Mouse (Mus musculus): ENCODE measurements around the gene Nt5m. TPM values are rescaled to one million over a fixed set of nuclear protein-coding genes. Genes with fewer than 3 reads are reported as not detected.

Nt5m gene
- total and polyA plus RNA-seq, 3 experiments, result 23.7 to 35.9 (median 25.4) TPM

DNA sequence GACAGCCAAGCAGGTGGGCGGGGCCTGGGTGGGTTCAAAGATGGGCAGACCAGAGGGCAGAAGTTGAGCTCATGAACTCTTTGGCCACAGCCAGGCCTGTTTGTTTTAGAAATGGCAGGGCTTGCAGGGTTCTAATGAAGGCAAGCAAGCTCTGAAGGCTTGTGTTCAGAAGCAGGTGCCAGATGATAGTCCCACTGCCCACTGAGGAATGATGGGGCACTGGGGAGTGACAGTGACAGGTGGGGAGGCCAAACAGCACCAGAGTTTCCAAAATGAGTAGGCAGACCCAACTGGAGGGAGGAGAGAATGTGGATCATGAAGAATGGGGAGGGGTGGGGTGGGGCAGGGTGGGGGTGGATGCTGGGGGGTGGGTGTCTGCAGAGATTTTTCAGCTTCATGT lies 34.0 kb upstream of the Nt5m start:
- WGBS, result 100% methylated on average over 1 of the region's 1 CpGs
- peaks cover 12% of the 10 kb centered on the region for H3K36me3 ChIP-seq (ENCODE audit: control insufficient read depth, insufficient read depth, low read length)
- H3K4me1 ChIP-seq (ENCODE audit: control insufficient read depth, insufficient read depth, low read length), result peaks cover 10% of the 10 kb centered on the region
- TF ChIP-seq POLR2A (IDR thresholded peaks at IDR 0.05; ENCODE audit: insufficient read depth, low read depth, low read length) (no peak), CTCF (IDR thresholded peaks at IDR 0.05) (no peak), EP300 (IDR thresholded peaks at IDR 0.05; ENCODE audit: insufficient read depth, low read depth, low read length) (no peak)
- peaks cover 8% of the 10 kb centered on the region for H3K79me2 ChIP-seq (replicated peaks; ENCODE audit: control insufficient read depth, insufficient read depth, low read length)
- H3K27ac ChIP-seq, result no peak overlapping the region
- intact Hi-C loops (cut with DNase I), result no loop called here
- DNase-seq, result no peak
- H3K27me3 ChIP-seq (ENCODE audit: control insufficient read depth, insufficient read depth, low read length), result no peaks in the 10 kb centered on the region
- no peak overlapping the region for H3K9ac ChIP-seq (ENCODE audit: low read depth, low read length)
- H3K4me3 ChIP-seq, result no peak overlapping the region

DNA sequence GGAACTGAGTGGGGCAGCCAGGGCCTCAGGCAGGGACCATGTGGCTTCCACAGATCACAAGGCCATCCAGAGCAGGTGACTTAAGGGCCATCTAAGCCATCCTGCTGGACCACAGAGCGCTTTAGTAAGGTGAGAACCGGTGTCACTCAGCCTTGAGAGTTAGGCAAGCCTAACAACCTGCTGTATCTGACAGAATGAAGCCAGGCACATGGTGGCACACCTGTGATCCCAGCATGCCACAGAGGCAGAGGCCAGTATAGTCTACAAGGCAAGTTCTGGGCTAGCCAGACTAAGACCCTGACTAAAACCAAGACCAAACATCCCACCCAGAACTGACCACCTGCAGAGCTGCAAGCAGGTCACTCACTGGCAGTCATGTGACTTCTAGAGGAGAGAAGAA lies 33.6 kb upstream of the Nt5m start:
- DNase-seq, result no peak
- TF ChIP-seq EP300 (IDR thresholded peaks at IDR 0.05; ENCODE audit: insufficient read depth, low read depth, low read length) (no peak), CTCF (IDR thresholded peaks at IDR 0.05) (no peak), POLR2A (IDR thresholded peaks at IDR 0.05; ENCODE audit: insufficient read depth, low read depth, low read length) (no peak)
- Histone ChIP-seq H3K36me3 (ENCODE audit: control insufficient read depth, insufficient read depth, low read length) (peaks cover 12% of the 10 kb centered on the region), H3K9ac (ENCODE audit: low read depth, low read length) (no peak overlapping the region), H3K27me3 (ENCODE audit: control insufficient read depth, insufficient read depth, low read length) (no peaks in the 10 kb centered on the region), H3K27ac (no peak overlapping the region), H3K4me1 (ENCODE audit: control insufficient read depth, insufficient read depth, low read length) (peaks cover 10% of the 10 kb centered on the region), H3K79me2 (replicated peaks; ENCODE audit: control insufficient read depth, insufficient read depth, low read length) (peaks cover 8% of the 10 kb centered on the region), H3K4me3 (no peak overlapping the region)
- WGBS, result 93% methylated on average over 2 of the region's 2 CpGs
- intact Hi-C loops (cut with DNase I), result no loop called here

DNA sequence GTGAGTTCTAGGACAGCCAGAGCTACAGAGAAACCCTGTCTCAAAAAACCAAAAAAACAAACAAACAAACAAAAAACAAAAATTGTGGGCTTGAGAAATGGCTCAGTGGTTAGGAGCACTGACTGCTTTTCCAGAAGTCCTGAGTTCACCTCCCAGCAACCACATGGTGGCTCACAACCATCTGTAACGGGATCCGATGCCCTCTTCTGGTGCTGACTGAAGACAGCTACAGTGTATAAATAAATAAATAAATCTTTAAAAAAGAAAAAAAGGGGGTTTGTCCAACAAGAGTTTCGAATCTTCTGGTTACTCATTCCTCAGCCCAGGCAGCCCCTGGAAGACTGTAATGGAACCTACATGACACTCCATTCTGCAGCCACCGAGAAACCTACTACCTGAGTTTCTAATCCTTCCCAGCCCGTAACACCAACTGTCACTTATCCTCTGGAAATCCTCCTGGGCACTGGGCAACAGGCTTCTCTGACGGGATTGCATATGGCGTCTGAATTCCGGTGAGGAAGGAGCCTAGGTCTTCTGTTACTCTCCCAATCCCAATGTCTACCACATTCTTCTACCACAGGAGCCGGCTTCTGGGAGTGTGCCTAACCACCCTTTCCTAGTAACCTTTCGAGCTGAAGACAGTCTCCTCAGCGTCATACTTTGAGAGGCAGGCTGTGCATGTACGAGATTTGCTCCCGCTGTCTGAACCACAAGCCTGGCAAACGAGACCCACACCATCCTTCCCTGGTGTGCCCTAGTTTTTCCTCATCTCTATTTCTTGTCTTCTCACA lies 30.9 kb upstream of the Nt5m start:
- WGBS, result 43% methylated on average over 14 of the region's 14 CpGs
- intact Hi-C loops (cut with DNase I), result no loop called here
- no peak for TF ChIP-seq EP300 (IDR thresholded peaks at IDR 0.05; ENCODE audit: insufficient read depth, low read depth, low read length)
- TF ChIP-seq POLR2A (IDR thresholded peaks at IDR 0.05; ENCODE audit: insufficient read depth, low read depth, low read length), result no peak
- no peak; the same call in 1 of the 2 replicates for TF ChIP-seq CTCF (IDR thresholded peaks at IDR 0.05)

DNA sequence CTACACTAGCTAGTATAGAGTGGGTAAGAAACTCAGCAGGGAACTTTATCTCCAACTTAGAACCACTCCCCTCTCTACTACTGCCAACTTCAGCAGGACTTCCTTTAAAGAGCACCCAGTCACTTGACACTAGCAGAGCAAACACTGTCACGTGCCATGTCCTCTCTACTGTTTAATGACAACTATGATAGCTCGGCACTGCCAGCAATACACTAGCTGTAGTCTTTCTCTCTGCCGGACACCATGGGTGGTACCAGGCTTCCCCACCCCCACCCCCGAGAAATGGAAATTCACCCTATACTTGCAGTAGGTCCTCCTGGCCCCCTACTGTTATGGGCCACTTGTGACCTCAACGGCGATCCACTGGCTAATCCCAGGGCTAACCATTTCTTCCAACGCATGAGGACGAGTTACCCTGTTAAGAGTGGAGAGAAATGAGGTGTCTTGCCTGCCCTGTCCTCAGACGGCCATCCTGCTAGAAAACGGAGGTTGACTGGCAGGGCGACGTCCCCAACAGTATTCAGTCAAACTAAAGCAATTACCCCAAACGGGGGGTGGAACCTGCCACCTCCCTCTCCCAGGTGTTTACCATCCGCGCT lies 30.1 kb upstream of the Nt5m start:
- TF ChIP-seq EP300 (IDR thresholded peaks at IDR 0.05; ENCODE audit: insufficient read depth, low read depth, low read length) (no peak), POLR2A (IDR thresholded peaks at IDR 0.05; ENCODE audit: insufficient read depth, low read depth, low read length) (no peak), CTCF (IDR thresholded peaks at IDR 0.05) (no peak)
- Histone ChIP-seq H3K9ac (ENCODE audit: low read depth, low read length) (peak overlapping the region; percentile 99), H3K27ac (peak overlapping the region; percentile 100), H3K4me3 (peak overlapping the region; percentile 87), H3K27me3 (ENCODE audit: control insufficient read depth, insufficient read depth, low read length) (no peaks in the 10 kb centered on the region), H3K79me2 (replicated peaks; ENCODE audit: control insufficient read depth, insufficient read depth, low read length) (peaks cover 8% of the 10 kb centered on the region), H3K36me3 (ENCODE audit: control insufficient read depth, insufficient read depth, low read length) (peaks cover 12% of the 10 kb centered on the region), H3K4me1 (ENCODE audit: control insufficient read depth, insufficient read depth, low read length) (peaks cover 12% of the 10 kb centered on the region)
- intact Hi-C loops (cut with DNase I), result no loop called here
- 2% methylated on average over 15 of the region's 15 CpGs for WGBS
- peak in 1 of 2 experiments; percentile 71 for DNase-seq

More for the DNA sequence above, 30.9 kb upstream of the Nt5m start:
- no peak for DNase-seq
- no peaks in the 10 kb centered on the region for H3K27me3 ChIP-seq (ENCODE audit: control insufficient read depth, insufficient read depth, low read length)
- peak overlapping the region; percentile 100 for H3K27ac ChIP-seq
- H3K79me2 ChIP-seq (replicated peaks; ENCODE audit: control insufficient read depth, insufficient read depth, low read length), result peaks cover 8% of the 10 kb centered on the region
- H3K4me1 ChIP-seq (ENCODE audit: control insufficient read depth, insufficient read depth, low read length), result peaks cover 12% of the 10 kb centered on the region
- peak overlapping the region; percentile 87 for H3K4me3 ChIP-seq
- peak overlapping the region; percentile 99 for H3K9ac ChIP-seq (ENCODE audit: low read depth, low read length)
- H3K36me3 ChIP-seq (ENCODE audit: control insufficient read depth, insufficient read depth, low read length), result peaks cover 12% of the 10 kb centered on the region

DNA sequence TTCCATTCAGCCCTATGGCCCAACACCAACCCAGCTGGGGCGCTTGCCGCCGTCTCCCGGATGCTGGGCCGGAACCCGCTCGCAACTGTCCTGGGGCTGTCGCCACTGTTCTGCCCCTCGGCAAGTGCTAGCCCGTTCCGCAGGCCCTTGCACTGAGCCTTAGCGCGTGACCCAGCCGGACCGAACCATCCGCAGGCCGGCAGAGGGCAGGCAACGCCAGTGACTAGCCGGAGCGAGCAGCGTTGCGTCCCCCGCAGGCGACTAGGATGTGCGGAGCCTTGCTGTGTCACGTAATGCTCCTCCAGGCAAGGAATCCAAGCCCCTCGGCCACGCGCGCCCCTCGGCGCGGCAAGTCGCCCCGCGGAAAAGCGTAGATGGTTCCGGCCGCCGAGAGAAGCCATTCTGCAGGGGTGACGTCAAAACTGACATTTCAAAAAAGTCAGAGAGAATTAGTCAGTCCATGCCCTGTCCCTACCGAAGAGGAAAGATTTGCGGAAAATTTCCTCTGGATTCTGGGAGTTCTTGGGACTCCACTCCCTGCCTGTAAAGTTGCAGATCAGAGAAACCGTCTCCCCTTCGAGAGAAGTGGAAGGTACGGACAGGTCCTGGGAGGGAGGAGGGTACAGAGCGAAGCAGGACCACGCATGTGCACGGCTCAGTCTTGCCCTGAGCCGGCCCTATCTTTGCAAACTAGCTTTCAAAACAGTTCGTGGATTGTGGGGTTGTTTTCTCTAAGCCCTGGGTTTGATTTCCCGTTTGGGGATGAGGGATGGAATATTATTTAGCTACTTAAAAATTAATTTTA lies 29.4 kb upstream of the Nt5m start, which contains the start of gene Flcn:
Gene Flcn, minus strand, starts transcription at position 347 of the 805 bp plus-strand sequence.
- Histone ChIP-seq H3K36me3 (ENCODE audit: control insufficient read depth, insufficient read depth, low read length) (peaks cover 12% of the 10 kb centered on the region), H3K9ac (ENCODE audit: low read depth, low read length) (peak within 1 kb of the TSS; percentile 99), H3K79me2 (replicated peaks; ENCODE audit: control insufficient read depth, insufficient read depth, low read length) (peaks cover 8% of the 10 kb centered on the region), H3K4me1 (ENCODE audit: control insufficient read depth, insufficient read depth, low read length) (peaks cover 12% of the 10 kb centered on the region), H3K4me3 (peak within 1 kb of the TSS; percentile 87), H3K27me3 (ENCODE audit: control insufficient read depth, insufficient read depth, low read length) (no peaks in the 10 kb centered on the region), H3K27ac (peak within 1 kb of the TSS; percentile 100)
- TF ChIP-seq EP300 (IDR thresholded peaks at IDR 0.05; ENCODE audit: insufficient read depth, low read depth, low read length), result peak; percentile 69
- TF ChIP-seq CTCF (IDR thresholded peaks at IDR 0.05), result peak; percentile 50
- peak; percentile 97 for TF ChIP-seq POLR2A (IDR thresholded peaks at IDR 0.05; ENCODE audit: insufficient read depth, low read depth, low read length)
- WGBS, result under 1% methylated on average over 52 of the region's 52 CpGs
- DNase-seq, result peak; percentile 90 to 91
- intact Hi-C loops (cut with DNase I), result no loop called here
